Mouse (Mus musculus): ENCODE results near the gene Mical2. TPM values are rescaled to one million over a fixed set of nuclear protein-coding genes. Genes with fewer than 3 reads are reported as not detected.
A peak's percentile ranks its signal among the peaks of the same experiment; 100 is the strongest.

Gene Mical2
- polyA plus RNA-seq, 1 experiment from 2014 or later = 3.9 TPM

GRCm38 (mm10) chr7:112426811-112427210, 201.2 kb downstream of the Mical2 start:
- 65% methylated on average over 5 of the region's 5 CpGs for WGBS
- Histone ChIP-seq H3K9me3 (replicated peaks) (0 out of 2 replicates have a peak, but pooled peaks cover 3% of the 10 kb centered on the region), H3K27me3 (replicated peaks) (no peaks in the 10 kb centered on the region), H3K4me3 (replicated peaks) (no peak overlapping the region), H3K27ac (replicated peaks) (no peak overlapping the region), H3K36me3 (no peaks in the 10 kb centered on the region), H3K9ac (replicated peaks) (no peak overlapping the region), H3K4me1 (peaks cover 18% of the 10 kb centered on the region; the same call in 1 of the 2 replicates), H3K4me2 (peak overlapping the region; percentile 95)
- no peak for ATAC-seq (ENCODE audit: low FRiP score)

- Histone ChIP-seq H3K4me2 (peak within 1 kb of the TSS; percentile 95), H3K9me3 (replicated peaks) (0 out of 2 replicates have a peak, but pooled peaks cover 3% of the 10 kb centered on the region), H3K4me3 (replicated peaks) (peak within 1 kb of the TSS; percentile 59), H3K36me3 (no peaks in the 10 kb centered on the region), H3K9ac (replicated peaks) (peak within 1 kb of the TSS; percentile 60), H3K4me1 (peaks cover 18% of the 10 kb centered on the region; the same call in 1 of the 2 replicates), H3K27me3 (replicated peaks) (no peaks in the 10 kb centered on the region), H3K27ac (replicated peaks) (peak within 1 kb of the TSS; percentile 82)
- ATAC-seq (ENCODE audit: low FRiP score) = peak; percentile 87
- WGBS = under 1% methylated on average over 48 of the region's 49 CpGs
Measured at GRCm38 (mm10) chr7:112427357-112428157, 201.9 kb downstream of the Mical2 start, which contains the start of gene Parva. TSS of gene Parva (plus strand) at chr7:112427505.

- Histone ChIP-seq H3K4me1 (peaks cover 18% of the 10 kb centered on the region; the same call in 1 of the 2 replicates), H3K27ac (replicated peaks) (peak overlapping the region; percentile 82)
Measured at GRCm38 (mm10) chr7:112428158-112428535, 202.5 kb downstream of the Mical2 start.

GRCm38 (mm10) chr7:112439846-112440245, 214.2 kb downstream of the Mical2 start:
- H3K4me3 ChIP-seq (replicated peaks) = no peak overlapping the region
- 0 out of 2 replicates have a peak, but pooled peaks cover 4% of the 10 kb centered on the region for H3K36me3 ChIP-seq
- no peaks in the 10 kb centered on the region for H3K9me3 ChIP-seq (replicated peaks)
- 85% methylated on average over 3 of the region's 3 CpGs for WGBS
- H3K4me1 ChIP-seq = peaks cover 11% of the 10 kb centered on the region
- H3K27me3 ChIP-seq (replicated peaks) = no peaks in the 10 kb centered on the region
- no peak overlapping the region for H3K9ac ChIP-seq (replicated peaks)
- no peak overlapping the region for H3K27ac ChIP-seq (replicated peaks)
- H3K4me2 ChIP-seq = no peak overlapping the region
- ATAC-seq (ENCODE audit: low FRiP score) = no peak

More at GRCm38 (mm10) chr7:112428158-112428535, 202.5 kb downstream of the Mical2 start:
- H3K9me3 ChIP-seq (replicated peaks) = 0 out of 2 replicates have a peak, but pooled peaks cover 3% of the 10 kb centered on the region
- H3K4me2 ChIP-seq = peak overlapping the region; percentile 95
- WGBS = 2% methylated on average over 21 of the region's 22 CpGs
- H3K36me3 ChIP-seq = no peaks in the 10 kb centered on the region
- peak overlapping the region; percentile 59 for H3K4me3 ChIP-seq (replicated peaks)
- H3K9ac ChIP-seq (replicated peaks) = peak overlapping the region; percentile 60
- H3K27me3 ChIP-seq (replicated peaks) = no peaks in the 10 kb centered on the region
- ATAC-seq (ENCODE audit: low FRiP score) = peak; percentile 86

GRCm38 (mm10) chr7:112444152-112444984, 218.7 kb downstream of the Mical2 start:
- Histone ChIP-seq H3K27me3 (replicated peaks) (no peaks in the 10 kb centered on the region), H3K4me3 (replicated peaks) (no peak overlapping the region), H3K9me3 (replicated peaks) (no peaks in the 10 kb centered on the region), H3K36me3 (no peaks in the 10 kb centered on the region), H3K27ac (replicated peaks) (no peak overlapping the region; the same call in 1 of the 2 replicates), H3K4me2 (peak overlapping the region; percentile 7; the same call in 1 of the 2 replicates), H3K9ac (replicated peaks) (no peak overlapping the region), H3K4me1 (peaks cover 18% of the 10 kb centered on the region)
- no peak for ATAC-seq (ENCODE audit: low FRiP score)
- WGBS = 12% methylated on average over 12 of the region's 12 CpGs

GRCm38 (mm10) chr7:112444985-112445367, 219.3 kb downstream of the Mical2 start:
- 10% methylated on average over 9 of the region's 9 CpGs for WGBS
- Histone ChIP-seq H3K9ac (replicated peaks) (no peak overlapping the region), H3K27me3 (replicated peaks) (no peaks in the 10 kb centered on the region), H3K9me3 (replicated peaks) (no peaks in the 10 kb centered on the region), H3K36me3 (no peaks in the 10 kb centered on the region), H3K4me2 (peak overlapping the region; percentile 7; the same call in 1 of the 2 replicates), H3K4me3 (replicated peaks) (no peak overlapping the region), H3K4me1 (peaks cover 18% of the 10 kb centered on the region), H3K27ac (replicated peaks) (no peak overlapping the region)
- ATAC-seq (ENCODE audit: low FRiP score) = no peak

GRCm38 (mm10) chr7:112446498-112446897, 220.8 kb downstream of the Mical2 start:
- no peak overlapping the region for H3K27ac ChIP-seq (replicated peaks)
- no peak overlapping the region for H3K4me3 ChIP-seq (replicated peaks)
- 92% methylated on average over 4 of the region's 4 CpGs for WGBS
- no peak overlapping the region for H3K9ac ChIP-seq (replicated peaks)
- no peak overlapping the region for H3K4me2 ChIP-seq
- ATAC-seq (ENCODE audit: low FRiP score) = no peak
- peaks cover 18% of the 10 kb centered on the region for H3K4me1 ChIP-seq
- no peaks in the 10 kb centered on the region for H3K36me3 ChIP-seq
- H3K27me3 ChIP-seq (replicated peaks) = no peaks in the 10 kb centered on the region
- H3K9me3 ChIP-seq (replicated peaks) = no peaks in the 10 kb centered on the region

- no peak overlapping the region for H3K9ac ChIP-seq (replicated peaks)
- peaks cover 10% of the 10 kb centered on the region for H3K4me1 ChIP-seq
- no peak for ATAC-seq (ENCODE audit: low FRiP score)
- WGBS = 90% methylated on average over 8 of the region's 8 CpGs
- H3K27me3 ChIP-seq (replicated peaks) = no peaks in the 10 kb centered on the region
- H3K4me2 ChIP-seq = no peak overlapping the region
- no peaks in the 10 kb centered on the region for H3K9me3 ChIP-seq (replicated peaks)
- H3K36me3 ChIP-seq = no peaks in the 10 kb centered on the region
- H3K4me3 ChIP-seq (replicated peaks) = no peak overlapping the region
- no peak overlapping the region for H3K27ac ChIP-seq (replicated peaks)
Measured at GRCm38 (mm10) chr7:112449954-112450700, 224.5 kb downstream of the Mical2 start.

GRCm38 (mm10) chr7:112452471-112452870, 226.8 kb downstream of the Mical2 start:
- Histone ChIP-seq H3K27ac (replicated peaks) (no peak overlapping the region), H3K36me3 (no peaks in the 10 kb centered on the region), H3K4me3 (replicated peaks) (no peak overlapping the region), H3K9ac (replicated peaks) (no peak overlapping the region), H3K9me3 (replicated peaks) (no peaks in the 10 kb centered on the region), H3K4me2 (no peak overlapping the region), H3K4me1 (peaks cover 5% of the 10 kb centered on the region; the same call in 1 of the 2 replicates), H3K27me3 (replicated peaks) (no peaks in the 10 kb centered on the region)
- 46% methylated on average over 5 of the region's 5 CpGs for WGBS
- no peak for ATAC-seq (ENCODE audit: low FRiP score)

GRCm38 (mm10) chr7:112453805-112454214, 228.2 kb downstream of the Mical2 start:
- Histone ChIP-seq H3K4me2 (no peak overlapping the region), H3K9me3 (replicated peaks) (no peaks in the 10 kb centered on the region), H3K9ac (replicated peaks) (no peak overlapping the region), H3K27ac (replicated peaks) (peak overlapping the region; percentile 37; the same call in 1 of the 2 replicates), H3K4me3 (replicated peaks) (no peak overlapping the region), H3K36me3 (no peaks in the 10 kb centered on the region), H3K27me3 (replicated peaks) (no peaks in the 10 kb centered on the region), H3K4me1 (peaks cover 9% of the 10 kb centered on the region; the same call in 1 of the 2 replicates)
- ATAC-seq (ENCODE audit: low FRiP score) = no peak
- 17% methylated on average over 3 of the region's 3 CpGs for WGBS

- WGBS = 71% methylated on average over 6 of the region's 6 CpGs
- Histone ChIP-seq H3K4me1 (peaks cover 9% of the 10 kb centered on the region; the same call in 1 of the 2 replicates), H3K4me3 (replicated peaks) (no peak overlapping the region), H3K9me3 (replicated peaks) (no peaks in the 10 kb centered on the region), H3K9ac (replicated peaks) (no peak overlapping the region), H3K36me3 (no peaks in the 10 kb centered on the region), H3K27me3 (replicated peaks) (no peaks in the 10 kb centered on the region), H3K4me2 (no peak overlapping the region), H3K27ac (replicated peaks) (no peak overlapping the region)
- no peak for ATAC-seq (ENCODE audit: low FRiP score)
Measured at GRCm38 (mm10) chr7:112454380-112454779, 228.7 kb downstream of the Mical2 start.

Measured in neural tube, embryonic 15.5 days (tissue).